Mouse (Mus musculus) E14TG2a.4 (cell line): ENCODE data around the gene Cpm.

Experiments
- CTCF ChIP-seq: conservative IDR thresholded peaks from 2 replicates; pipeline ENCODE4 v1.5.1; 2014; ENCODE audit warnings: low read length
- POU5F1 ChIP-seq: IDR thresholded peaks from 2 replicates; pipeline ENCODE4 v1.6.1; 2014; ENCODE audit warnings: low read length, borderline replicate concordance

DNA sequence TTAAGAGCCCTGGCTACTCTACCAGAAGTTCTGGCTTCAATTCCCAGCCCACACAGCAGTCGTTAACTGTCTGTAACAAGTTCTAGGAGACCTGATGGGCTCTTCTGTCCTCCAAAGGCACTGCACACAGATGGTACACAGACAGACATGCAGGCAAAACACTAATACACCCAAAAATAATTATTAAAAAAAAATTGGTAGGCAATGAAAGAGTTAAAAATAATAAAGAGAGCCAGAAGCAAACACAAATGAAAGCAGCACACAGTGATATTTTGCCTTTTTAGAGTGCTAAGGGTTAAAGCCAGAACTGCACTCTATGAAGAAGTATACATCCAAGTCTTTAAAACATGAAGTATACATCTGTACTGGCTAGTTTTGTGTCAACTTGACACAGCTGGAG is 71.2 kb downstream of the Cpm start:
- TF ChIP-seq CTCF (no peak), POU5F1 (no peak)
